Mouse (Mus musculus) retina, postnatal 7 days (tissue): ENCODE measurements at regions not wholly inside any gene's neighbourhood (a gene's known extent, or its start where the extent isn't known, plus 50 kb on each side); places are given as distances from the start of the nearest gene placed in this dataset.

ENCODE experiments used
- DNase-seq: peaks from one replicate; pipeline ENCODE4 v3.0.0-alpha.2; 2012; ENCODE audit warnings: low read depth, low spot score

DNA sequence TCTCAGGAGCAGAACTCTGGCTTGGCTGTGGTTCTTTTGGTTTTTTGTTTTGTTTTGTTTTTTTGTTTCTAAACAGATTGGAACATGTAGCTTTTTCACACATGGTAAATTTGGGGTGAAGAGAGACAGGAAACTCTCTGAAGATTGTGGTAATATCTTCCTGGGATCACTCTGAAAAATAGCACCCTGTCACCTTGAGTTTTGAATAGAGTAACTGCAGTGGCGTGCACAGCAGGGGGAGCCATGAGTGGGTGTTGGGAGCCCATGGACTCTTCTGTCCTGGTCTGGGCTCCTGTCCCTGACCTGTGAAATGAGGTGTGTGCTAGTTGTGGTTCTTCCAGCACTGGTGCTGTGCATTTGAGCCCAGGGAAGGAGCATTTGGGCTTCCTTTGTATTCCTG is 241.8 kb upstream of the Id2 start:
- DNase-seq: no peak

DNA sequence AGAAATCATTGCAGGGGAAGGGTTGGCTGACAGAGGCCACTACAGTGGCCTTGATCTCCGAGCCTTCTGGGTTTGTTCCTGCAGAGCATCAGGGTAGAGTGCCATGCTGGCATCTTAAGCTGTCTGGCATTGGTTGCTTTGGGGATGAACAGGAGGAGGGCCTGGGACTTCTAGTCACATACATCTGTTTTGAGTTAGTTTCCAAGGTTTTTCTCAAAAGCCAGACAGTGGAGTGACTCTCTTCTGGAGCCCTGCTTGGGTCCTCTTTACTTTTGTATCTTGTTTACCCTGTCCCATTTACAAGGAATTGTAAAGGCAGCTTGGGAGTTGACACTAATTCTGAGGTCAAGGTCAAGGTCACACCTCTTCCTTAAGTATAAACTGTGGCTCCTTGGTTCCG is 239.0 kb upstream of the Id2 start:
- DNase-seq: no peak

DNA sequence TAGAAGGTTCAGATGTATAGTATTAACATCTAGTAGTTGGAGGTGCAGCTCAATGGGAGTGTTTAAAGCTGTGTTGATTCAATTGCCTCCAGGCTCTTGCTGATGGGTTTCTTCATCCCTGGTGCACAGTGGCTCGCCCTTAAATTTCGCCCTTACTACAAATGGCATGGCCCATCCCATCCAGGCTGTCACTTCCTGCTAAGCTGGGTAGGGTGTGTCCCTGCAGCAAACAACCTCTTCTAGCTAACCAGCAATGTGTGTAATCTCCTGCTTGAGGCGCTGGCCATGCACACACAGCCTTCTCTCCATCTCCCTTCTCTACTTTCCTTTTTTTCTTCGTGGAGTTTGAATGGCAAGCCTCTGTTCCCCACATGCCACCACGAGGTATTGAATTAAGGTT is 238.1 kb upstream of the Id2 start:
- DNase-seq: no peak

DNA sequence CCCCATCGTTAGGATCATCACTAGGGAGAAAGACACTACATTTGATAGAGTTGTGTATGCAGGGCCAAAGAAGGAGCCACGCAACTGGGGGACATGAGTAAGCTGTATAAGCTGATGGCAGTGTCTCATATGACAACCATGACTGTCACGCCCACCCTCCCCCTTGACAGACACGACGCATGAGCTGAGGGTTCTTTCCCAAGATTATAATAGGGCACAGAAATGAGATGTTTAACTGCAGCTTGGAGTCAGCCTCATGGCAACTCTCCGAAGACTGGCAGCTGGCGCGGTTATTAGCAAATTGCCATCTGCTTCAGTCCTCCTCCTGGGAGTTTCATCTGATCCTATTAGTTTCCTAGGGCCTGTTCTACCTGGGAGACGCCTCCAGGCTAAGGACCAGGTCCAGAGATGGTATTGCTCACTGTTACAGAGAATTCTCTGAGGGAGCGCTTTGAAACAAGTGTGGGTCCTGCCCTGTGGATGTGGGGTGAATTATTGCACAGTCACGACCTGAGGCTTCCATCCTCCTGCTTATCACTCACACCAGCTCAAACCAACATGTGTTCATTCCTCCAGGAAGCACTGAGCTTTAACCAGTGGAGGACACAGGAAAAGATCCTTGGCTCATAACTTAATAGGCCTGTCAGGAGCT is 235.6 kb upstream of the Id2 start:
- peak; percentile 11 for DNase-seq

DNA sequence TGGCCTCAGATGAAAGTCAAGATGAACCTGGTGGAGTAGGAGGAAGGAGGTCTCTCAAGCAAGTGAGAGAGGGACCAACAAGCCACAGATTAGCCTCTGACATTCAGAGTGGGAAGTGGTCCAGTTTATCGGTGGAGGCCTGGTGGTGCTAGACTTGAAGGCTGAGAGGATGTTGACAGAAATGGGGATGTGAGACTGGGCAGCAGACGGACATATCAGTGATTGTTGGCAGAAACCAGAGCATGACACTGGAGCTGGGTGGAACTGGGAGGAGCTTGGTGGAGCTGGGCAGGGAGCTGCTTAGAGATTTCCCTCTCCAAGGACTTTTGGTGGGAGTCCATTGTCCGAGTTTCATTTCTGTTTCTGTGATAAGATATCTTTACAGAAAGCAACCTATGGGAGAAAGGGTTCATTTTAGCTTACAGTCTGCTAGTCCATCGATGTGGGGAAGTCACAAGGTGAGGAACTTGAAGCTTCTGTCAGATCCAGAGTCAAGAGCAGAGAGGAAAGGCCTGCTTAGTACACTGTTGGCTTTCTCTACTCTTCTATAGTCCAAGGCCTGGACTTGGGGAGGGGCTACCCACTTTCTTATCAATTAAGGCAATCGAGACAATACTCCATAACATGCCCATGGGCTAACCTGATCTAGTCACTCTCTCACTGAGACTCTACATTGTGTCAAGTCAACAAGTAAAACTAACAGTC is 233.2 kb upstream of the Id2 start:
- DNase-seq: no peak

DNA sequence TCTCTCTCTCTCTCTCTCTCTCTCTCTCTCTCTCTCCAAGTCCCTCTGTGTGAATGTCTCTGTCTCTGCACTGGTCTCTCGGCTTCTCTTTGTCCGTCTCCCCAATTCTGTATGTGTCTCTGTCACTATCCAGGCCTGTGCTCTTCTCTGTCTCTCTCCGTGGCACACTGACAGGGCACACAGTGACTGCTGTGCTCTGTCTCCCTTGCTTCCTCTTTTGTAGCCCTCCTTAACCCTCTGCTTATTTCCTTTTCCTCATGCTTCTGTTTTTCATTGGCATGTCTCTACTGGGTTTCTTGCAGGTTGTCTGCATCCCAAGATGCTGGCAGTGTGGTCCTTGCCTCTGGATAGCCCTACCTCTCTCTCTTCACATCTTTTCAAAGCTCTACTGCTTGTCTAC is 229.0 kb upstream of the Id2 start:
- DNase-seq: no peak

DNA sequence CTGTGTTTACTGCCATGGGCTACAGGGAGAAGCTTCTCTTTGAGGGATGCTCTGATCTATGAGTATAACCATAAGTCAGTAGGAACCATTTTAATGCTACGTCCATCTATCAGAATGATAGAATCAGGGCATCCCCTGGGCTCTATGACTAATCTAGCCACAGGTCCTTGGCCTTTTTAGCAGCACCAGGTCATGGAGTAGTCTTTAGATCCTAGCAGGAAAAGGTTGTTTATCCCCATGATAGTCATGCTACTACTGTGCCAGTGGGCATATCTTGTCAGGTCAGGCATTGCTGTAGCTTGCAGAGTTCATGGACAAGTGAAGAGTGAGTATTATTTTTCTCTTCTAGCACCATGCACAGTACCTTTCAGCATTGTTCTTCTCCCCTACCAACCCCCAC is 226.2 kb upstream of the Id2 start:
- no peak for DNase-seq

DNA sequence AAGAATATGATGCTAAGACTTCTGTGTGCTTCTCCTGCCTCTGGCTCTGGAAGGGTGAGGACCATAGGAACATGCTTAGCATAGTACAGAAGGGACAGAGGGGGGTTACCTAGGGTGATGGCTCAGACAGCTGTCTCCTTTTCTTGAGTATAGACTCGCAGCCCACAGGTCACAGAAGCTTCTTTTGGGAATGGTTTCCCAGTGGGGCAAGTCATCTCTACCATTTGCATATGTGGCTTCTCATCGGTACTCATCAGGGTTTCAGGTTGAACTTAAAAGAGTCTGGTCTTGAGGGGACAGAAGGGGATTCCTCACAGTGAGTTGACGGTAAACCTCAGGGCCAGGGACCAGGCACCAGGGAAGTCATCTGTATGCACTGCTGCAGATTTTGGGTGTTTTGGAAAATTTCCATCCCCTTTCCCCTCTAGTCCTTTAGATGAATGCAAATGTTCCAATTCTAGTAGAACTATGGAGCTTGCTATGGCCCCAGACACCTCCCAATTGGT is 223.4 kb upstream of the Id2 start:
- no peak for DNase-seq

DNA sequence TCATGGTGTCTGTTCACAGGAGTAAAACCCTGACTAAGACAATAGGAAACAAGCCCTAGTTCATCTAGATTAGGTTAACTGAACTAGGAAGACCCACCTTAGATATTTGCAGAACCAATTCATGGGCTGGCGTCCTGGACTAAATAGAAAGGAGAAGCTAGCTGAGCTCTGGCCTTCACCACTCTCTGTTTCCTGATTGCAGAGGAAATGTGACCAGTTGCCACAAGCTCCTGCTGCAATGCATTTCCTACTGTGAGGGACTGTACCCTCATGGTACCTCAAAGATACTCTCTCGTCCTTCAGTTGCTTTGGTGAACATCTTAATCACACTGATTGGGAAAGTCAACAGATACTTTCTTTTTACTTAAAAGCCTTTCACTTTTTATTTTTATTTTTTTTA is 222.9 kb upstream of the Id2 start:
- no peak for DNase-seq

DNA sequence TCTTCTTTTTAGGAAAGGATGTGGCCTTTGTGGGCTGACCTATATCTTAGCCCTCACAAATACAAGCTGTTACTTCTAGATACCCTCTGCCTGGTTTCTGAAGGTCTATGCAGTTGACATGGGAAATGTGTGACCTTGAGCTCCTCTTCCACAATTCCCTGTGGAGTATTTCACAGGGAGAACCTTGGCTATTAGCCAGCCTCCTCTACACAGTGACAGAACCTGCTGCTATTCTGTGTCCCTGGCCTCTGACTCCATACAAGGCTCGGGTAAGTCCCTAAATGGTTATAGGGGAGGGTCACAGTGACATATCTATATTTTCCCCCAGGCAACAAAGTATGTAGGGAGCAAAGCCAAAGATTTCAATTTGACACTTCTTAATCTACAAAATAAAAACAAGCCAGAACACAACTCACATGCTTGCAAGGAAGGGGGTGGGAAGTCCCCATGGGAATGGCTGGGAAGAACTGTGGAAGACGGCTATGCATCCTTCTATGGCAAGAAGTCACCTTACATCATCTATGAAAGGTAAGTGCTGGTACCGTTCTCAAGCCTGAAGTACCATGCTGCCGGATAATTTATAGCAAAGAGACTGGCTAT is 221.2 kb upstream of the Id2 start:
- DNase-seq: no peak

DNA sequence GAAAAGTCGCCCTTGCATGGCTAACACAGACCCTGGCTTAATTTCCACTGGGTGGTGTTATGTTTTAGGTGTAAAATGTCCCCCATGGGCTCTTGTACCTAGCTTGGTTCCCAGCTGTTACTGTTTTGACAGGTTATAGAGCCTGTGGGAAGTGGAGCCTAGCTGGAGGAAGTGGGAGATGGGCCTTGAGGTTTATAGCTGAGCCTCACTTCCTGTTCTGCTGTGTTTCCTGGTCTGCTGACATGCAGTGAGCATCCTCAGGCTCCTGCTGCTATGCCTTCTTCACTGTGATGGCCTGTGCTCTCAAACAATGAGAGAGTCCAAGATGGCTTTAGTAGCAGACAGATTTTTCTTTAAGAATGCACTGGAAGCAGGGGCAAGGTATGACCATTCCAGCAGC is 219.0 kb upstream of the Id2 start:
- no peak for DNase-seq

DNA sequence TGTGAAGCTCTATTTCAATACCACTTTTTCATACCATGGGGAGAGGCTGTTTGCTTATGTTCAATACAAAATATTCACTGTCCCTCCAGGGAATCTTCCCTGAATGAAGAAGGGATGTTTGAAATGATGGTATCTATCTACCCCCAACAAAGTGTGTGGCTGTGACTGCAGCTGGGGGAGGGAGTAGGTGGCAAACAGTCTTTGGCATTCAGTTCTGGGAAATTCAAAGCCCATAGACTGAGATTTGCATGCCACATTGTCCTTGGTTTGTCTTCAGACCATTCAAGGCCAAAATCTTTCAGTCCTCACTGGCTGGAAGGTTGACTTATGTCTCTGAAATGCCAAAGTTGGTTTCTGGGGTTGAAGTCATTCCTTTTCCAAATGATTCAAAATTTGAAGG is 216.3 kb upstream of the Id2 start:
- no peak for DNase-seq

DNA sequence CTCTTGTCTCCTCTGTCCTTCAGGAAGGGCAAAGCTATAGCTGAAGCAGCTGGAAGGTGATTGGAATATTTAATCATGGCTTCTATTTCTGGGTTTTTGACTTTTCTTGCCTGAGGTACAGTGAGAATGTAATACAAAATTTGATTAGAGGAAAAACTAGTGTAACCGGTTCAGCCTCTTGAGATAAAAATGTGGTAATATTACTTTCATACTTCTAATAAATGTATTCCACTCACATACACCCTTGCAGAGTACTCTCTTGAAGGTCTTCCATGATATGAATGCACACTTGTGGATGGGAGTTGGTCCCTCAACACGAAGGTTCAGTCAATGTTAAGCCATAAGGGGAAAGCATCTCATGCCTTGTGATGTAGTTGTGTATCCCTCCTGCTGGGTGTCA is 215.4 kb upstream of the Id2 start:
- no peak for DNase-seq

DNA sequence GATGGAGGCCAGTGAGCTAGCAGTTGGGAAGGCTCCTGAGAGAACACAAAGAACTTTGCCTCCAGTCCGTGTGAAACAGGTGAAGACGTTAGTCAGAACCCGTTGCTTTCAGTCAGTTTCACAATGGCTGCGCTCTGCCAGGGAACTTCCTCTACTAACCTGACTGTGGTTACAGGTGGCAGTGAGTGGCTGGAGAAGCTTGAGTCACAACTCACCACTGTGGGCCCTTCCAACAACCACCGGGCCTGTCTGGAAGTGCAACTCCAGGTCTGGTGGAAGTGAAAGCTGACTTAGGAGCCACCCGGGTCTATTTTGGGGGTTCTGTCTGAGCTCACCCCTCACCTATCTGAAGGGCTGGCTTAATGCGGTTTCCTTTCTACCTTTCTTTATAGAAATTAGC is 214.8 kb upstream of the Id2 start:
- DNase-seq: no peak

DNA sequence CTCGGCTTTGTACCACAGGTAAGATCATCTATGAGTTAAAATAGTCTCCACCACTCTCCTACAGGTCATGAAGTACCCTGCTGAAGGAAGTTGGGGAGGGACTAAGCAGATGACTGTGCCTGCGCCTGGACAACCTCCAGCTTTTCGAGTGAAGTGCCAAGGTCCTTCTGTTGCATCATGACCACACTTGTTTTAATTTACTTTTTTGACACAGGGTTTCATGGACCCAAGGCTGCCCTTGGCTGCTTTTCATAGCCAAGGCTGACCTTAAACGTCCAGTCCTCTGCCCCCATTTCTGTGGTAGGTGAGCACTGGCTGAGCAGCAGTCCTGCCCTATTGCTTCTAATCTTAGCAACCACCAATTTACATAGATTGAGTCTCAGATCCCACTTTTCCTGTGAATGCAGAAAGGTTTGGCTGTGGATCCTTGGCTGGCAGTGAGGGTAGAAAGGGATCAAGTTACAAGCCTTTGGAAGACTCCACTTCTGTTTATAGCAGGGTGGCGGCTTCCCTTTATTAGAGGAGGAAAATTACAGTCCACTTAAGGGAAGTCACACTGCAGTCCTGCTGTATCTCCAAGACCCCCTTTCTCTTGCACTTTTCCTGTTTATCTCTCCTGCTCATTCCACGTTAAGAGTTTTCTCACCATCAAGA is 213.5 kb upstream of the Id2 start:
- no peak for DNase-seq

DNA sequence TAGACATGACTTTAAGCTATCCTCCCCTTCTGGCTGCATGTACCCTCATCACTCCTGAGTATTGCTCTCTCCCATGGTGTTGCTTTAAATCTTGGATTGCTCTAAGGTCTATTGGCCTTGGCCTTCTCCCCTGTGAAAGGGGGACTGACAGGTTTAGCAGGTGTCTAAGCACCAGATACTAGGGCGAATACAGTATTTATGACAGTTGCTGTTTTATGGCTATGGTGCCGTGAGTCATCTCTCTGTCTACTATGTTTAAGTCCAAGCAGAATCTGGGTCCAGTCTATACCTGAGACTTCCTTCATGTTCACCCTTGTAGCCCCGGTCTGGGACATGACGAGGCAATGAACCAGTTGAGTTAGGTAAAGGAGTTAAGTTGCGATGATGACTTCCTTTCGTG is 212.3 kb upstream of the Id2 start:
- no peak for DNase-seq

DNA sequence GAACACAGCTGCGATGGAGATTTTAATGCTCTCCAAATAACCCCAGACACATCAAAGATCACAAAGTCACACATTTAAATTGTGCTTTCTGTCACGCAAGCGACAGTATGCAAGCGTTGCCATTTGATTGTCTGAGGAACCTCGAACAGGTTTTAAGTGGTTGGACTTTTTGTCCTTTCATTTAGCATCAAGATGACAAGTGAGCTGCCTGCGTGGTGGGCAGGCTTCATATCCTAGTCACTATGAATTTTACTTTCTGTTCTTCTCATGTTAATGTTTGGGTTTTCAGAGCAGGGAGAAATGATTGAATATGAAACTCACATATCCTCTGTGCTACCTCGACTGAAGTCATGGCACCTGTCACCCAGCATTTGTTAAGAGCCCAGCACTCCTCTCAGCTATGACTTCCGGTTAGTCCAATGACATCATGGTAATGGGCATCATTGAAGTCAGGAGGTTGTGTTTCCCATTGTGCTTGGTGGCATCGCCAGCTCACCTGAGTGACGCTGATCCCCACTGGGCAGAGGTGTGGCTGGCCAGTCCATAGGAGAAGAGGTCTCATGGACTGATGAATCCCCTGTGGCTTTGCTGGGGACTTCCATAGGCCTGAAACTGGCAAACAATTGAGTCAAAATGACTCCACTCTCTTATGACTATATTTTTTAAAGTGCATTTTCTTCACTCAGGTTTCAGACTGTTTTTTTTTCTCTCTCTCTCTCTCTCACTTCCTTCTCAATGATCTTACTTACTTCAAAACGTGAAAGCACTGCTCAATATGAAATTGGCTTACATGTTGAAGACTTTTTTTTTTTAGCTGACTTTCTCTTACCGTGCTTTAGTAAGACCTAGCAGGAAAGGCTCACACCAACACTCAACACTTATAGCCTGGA is 209.1 kb upstream of the Id2 start:
- no peak for DNase-seq

DNA sequence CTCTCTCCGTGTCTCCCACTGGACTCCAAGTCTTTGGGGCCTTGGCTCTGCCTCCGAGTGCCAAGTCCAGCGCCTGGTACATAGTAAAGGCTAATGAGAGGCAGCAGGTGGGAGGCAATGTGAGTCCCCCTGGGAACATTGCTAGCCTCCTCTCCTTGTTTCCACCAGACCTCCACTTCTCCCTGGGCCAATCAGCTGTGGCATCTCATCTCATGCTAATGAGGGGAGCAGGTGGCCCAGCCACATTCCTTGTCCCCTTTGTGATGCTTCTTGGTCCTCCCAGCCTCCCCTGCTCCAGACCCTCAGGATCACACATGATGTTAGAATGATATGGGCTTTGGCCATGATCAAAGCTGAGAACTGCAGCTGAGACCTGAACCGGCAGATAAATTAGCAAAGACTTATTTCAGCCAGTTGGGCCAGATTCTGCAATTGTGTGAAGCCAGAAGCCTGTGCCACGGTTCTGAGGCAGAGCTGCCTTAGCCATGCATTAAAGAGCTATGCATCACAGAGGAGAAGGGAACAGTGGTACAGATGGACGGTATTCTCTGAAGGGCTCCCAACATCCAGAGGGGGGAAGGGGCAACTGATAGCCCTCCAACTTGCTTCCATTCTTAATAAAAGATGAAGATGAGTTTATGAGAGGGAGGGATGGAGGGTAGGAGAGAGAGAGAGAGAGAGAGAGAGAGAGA is 208.0 kb upstream of the Id2 start:
- DNase-seq: no peak

DNA sequence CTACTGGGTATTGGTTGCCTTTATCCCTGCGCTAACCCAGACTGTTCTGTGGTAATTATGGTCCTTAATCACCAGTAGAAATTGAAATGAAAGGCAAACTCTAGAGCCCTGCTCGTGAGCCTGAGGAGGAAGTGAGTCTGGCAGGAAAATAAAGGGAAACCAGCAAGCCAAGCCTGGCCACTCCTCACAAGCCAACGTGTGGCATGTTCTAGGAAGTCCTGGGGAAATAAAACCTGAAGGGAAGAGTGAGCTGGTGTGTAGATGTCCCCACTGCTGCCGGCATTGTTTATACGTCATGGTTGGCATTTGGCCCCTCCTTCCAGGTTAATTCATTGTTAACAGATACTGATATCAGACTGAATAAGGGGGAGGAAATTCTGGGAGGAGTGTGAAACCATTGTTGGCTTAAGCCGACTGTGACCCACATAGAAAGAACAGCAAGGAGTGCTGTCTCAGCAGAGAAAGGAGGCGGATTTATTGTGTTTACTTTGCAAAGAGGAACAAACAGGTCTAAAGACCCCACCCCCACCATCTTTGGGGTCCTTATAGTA is 206.6 kb upstream of the Id2 start:
- no peak for DNase-seq

DNA sequence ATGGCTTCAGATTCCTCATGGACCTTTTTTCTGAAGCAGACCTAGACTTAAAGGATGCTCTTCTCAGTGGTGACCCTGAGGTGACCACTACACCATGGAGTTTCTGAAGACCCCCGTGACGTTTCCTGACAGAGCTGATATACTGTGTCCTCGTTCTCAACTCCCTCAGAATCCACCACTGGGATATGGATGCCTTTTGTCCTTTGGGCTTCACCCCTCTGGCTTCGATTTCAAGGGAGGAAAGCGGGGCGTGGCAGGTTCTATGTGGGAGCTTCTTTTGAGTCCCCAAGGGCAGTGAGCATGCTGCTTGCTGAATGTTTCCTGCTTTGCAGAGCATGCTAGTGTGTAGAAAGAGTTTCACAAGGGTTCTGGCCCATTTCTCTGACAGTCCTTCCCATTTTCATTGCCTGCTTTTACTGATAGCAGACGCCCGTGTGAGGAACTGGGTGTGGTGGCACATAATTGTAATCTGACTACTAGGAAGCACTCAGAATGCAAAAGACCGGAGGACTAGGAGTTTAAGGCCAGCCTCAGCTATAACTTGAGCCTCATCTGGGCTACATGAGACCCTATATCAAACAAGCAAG is 204.0 kb upstream of the Id2 start:
- DNase-seq: no peak
